Mouse (Mus musculus): ENCODE data around the gene Gm49405. TPM values are rescaled to one million over a fixed set of nuclear protein-coding genes. Genes with fewer than 3 reads are reported as not detected.
A peak's percentile ranks its signal among the peaks of the same experiment; 100 is the strongest.

The Gm49405 gene
- polyA plus RNA-seq, 1 experiment = 4.8 TPM

DNA sequence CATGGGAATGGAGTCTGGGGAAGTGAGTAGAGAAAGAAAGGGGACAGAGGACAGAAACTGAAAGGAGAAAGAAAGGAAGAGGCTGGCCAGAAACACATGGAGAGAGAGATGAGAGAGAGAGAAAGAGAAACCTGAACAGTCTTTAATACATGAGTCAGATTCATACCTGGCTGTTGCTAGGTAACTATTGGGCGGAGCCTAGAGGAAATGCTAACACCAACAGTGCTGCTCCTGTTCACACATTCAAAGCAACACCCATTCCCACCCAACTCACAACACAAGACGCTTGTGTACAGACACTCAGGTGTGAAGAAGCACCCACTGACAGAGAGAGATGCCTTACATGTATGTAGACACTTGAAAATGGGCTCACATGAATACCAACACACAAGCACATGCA lies 24.6 kb upstream of the Gm49405 start:
- Histone ChIP-seq H3K27ac (ENCODE audit: insufficient read depth, low read length) (no peak overlapping the region), H3K27me3 (ENCODE audit: control insufficient read depth, insufficient read depth, low read length) (no peaks in the 10 kb centered on the region), H3K4me1 (ENCODE audit: control insufficient read depth, insufficient read depth, low read length) (no peaks in the 10 kb centered on the region), H3K4me3 (replicated peaks; ENCODE audit: insufficient read depth, low read depth, low read length) (no peak overlapping the region)
- TF ChIP-seq POLR2A (IDR thresholded peaks at IDR 0.05; ENCODE audit: borderline replicate concordance, insufficient read depth, low read length) = no peak
- TF ChIP-seq CTCF (IDR thresholded peaks at IDR 0.05; ENCODE audit: borderline replicate concordance, insufficient read depth, low read depth, low read length) = no peak
- DNase-seq = no peak
- WGBS = 88% methylated on average over 2 of the region's 2 CpGs

DNA sequence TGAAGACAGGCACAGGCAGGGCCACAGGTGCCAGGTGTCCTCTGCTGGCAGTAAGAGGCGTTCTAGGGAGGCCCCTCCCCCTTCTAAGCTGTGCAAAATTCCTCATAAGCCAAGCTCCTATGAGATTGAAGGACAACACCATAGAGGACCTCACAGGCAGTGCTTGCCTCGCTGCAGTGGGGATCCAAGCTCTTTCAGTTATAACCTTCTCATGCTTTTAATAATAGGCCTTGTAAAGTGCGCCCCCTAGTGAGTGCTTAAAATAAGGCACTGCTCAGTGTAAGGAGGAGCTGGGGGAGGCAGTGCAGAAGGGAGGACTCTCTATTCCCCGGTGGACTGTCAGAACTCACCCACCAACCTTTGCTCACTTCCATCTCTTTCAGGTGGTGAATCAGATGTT lies 20.1 kb upstream of the Gm49405 start:
- peak; percentile 82 for TF ChIP-seq CTCF (IDR thresholded peaks at IDR 0.05; ENCODE audit: borderline replicate concordance, insufficient read depth, low read depth, low read length)
- TF ChIP-seq POLR2A (IDR thresholded peaks at IDR 0.05; ENCODE audit: borderline replicate concordance, insufficient read depth, low read length) = no peak
- peak; percentile 74 to 76 for DNase-seq
- H3K27me3 ChIP-seq (ENCODE audit: control insufficient read depth, insufficient read depth, low read length) = no peaks in the 10 kb centered on the region
- H3K4me1 ChIP-seq (ENCODE audit: control insufficient read depth, insufficient read depth, low read length) = peaks cover 10% of the 10 kb centered on the region
- H3K27ac ChIP-seq (ENCODE audit: insufficient read depth, low read length) = no peak overlapping the region
- WGBS = 4% methylated on average over 4 of the region's 4 CpGs
- no peak overlapping the region for H3K4me3 ChIP-seq (replicated peaks; ENCODE audit: insufficient read depth, low read depth, low read length)

DNA sequence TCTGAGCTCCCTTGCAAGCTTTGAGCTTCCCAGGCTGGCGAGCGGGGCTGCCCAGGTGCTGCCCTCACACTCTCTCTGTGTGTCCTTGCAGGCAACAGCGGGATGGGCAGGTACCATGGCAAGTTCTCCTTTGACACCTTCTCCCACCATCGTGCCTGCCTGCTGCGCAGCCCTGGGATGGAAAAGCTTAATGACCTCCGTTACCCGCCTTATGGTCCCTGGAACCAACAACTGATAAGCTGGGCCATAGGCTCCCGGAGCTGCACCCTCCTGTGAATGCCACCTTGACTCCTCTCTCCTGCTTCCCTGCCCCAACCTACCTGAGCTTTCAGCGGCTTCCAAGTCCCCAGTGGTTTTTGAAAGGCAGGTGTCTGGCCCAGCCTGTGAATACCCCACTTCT lies 19.5 kb upstream of the Gm49405 start:
- 76% methylated on average over 9 of the region's 9 CpGs for WGBS
- no peak for DNase-seq
- Histone ChIP-seq H3K27me3 (ENCODE audit: control insufficient read depth, insufficient read depth, low read length) (no peaks in the 10 kb centered on the region), H3K27ac (ENCODE audit: insufficient read depth, low read length) (no peak overlapping the region), H3K4me1 (ENCODE audit: control insufficient read depth, insufficient read depth, low read length) (peaks cover 13% of the 10 kb centered on the region), H3K4me3 (replicated peaks; ENCODE audit: insufficient read depth, low read depth, low read length) (no peak overlapping the region)
- no peak for TF ChIP-seq CTCF (IDR thresholded peaks at IDR 0.05; ENCODE audit: borderline replicate concordance, insufficient read depth, low read depth, low read length)
- no peak for TF ChIP-seq POLR2A (IDR thresholded peaks at IDR 0.05; ENCODE audit: borderline replicate concordance, insufficient read depth, low read length)

DNA sequence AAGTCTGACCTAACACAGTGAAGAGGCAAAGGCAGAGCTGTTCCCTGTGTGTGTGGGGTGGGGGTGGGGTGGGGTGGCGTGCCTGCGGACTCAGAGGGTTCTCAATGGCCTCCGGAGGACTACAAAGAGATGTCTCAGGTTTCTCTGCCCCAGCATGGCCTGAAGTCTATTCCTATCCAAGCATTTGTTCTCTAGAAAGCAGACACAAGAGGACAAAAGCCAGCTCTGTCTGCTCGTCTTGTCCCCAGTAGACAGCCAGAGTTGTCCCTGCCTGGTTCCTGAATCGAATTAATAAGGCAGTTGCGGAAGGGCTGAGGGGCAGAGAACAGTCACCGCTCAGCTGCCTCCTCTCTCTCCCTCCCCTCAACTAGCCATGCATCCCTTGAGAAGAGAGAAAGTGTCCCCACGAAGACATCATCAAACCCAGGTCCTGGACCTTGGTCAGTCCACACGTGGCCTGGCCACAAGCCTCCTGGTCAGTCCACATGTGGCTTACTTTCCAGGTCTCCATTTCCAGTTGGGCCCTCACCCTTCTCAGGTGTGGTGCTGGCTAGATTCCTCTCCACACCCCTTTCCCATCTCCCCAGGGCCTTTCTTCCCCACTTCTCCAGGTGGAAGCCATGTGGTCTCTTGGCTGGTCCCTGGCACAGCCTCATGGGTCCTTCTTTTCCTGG lies 16.8 kb upstream of the Gm49405 start:
- no peaks in the 10 kb centered on the region for H3K27me3 ChIP-seq (ENCODE audit: control insufficient read depth, insufficient read depth, low read length)
- WGBS = 61% methylated on average over 9 of the region's 9 CpGs
- no peak overlapping the region for H3K4me3 ChIP-seq (replicated peaks; ENCODE audit: insufficient read depth, low read depth, low read length)
- no peak for DNase-seq
- peak overlapping the region; percentile 37; the same call in 1 of the 2 replicates for H3K27ac ChIP-seq (ENCODE audit: insufficient read depth, low read length)
- H3K4me1 ChIP-seq (ENCODE audit: control insufficient read depth, insufficient read depth, low read length) = peaks cover 13% of the 10 kb centered on the region
- TF ChIP-seq CTCF (IDR thresholded peaks at IDR 0.05; ENCODE audit: borderline replicate concordance, insufficient read depth, low read depth, low read length) = no peak
- no peak for TF ChIP-seq POLR2A (IDR thresholded peaks at IDR 0.05; ENCODE audit: borderline replicate concordance, insufficient read depth, low read length)

DNA sequence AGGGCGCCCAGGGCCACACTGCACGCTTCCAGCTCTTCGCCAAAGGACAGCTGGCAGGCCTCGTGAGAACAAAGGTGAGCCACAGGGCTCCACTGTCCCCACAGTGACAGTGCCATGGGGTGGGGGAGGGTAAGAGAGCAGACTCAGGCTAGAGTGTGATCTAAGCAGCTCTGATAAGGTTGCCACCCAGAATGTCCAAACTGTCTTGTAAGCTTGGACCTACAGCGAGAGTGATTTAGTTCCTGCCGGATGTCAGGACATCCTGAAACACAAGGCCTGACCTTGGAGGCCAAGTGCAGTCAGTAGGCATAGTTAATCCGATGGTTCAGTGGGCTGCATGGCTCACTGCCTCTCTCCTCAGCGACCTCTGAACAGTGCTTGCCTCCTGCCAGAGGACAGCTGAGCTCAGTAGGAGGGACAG lies 15.2 kb upstream of the Gm49405 start:
- no peaks in the 10 kb centered on the region for H3K27me3 ChIP-seq (ENCODE audit: control insufficient read depth, insufficient read depth, low read length)
- no peak for DNase-seq
- no peak overlapping the region for H3K27ac ChIP-seq (ENCODE audit: insufficient read depth, low read length)
- no peak for TF ChIP-seq CTCF (IDR thresholded peaks at IDR 0.05; ENCODE audit: borderline replicate concordance, insufficient read depth, low read depth, low read length)
- TF ChIP-seq POLR2A (IDR thresholded peaks at IDR 0.05; ENCODE audit: borderline replicate concordance, insufficient read depth, low read length) = no peak
- peaks cover 13% of the 10 kb centered on the region for H3K4me1 ChIP-seq (ENCODE audit: control insufficient read depth, insufficient read depth, low read length)
- WGBS = 37% methylated on average over 8 of the region's 8 CpGs
- H3K4me3 ChIP-seq (replicated peaks; ENCODE audit: insufficient read depth, low read depth, low read length) = no peak overlapping the region

DNA sequence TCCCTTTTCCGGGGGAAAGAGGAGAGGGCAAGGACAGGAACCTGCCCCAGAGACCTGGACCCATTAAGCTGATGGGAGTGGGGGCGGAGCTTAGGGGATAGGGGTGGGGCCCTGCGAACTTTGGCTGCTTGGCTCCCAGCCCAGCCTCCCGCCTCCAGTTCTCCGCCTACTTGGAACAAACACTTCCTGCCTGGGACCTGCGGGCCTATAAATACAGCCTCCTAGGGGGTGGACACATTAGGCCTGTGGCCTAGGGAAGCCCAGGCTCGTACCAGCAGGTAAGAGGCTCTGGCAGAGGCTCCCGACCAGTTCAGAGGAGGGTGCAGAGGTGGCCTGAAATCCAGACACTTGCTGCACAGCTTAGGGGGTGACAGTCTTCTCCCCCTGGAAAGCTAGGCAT lies 14.1 kb upstream of the Gm49405 start, which contains the start of gene Acy3:
Acy3 (plus strand) TSS at position 237 of the 400 bp plus-strand sequence.
- TF ChIP-seq CTCF (IDR thresholded peaks at IDR 0.05; ENCODE audit: borderline replicate concordance, insufficient read depth, low read depth, low read length) (no peak), POLR2A (IDR thresholded peaks at IDR 0.05; ENCODE audit: borderline replicate concordance, insufficient read depth, low read length) (no peak)
- no peak for DNase-seq
- no peaks in the 10 kb centered on the region for H3K27me3 ChIP-seq (ENCODE audit: control insufficient read depth, insufficient read depth, low read length)
- 23% methylated on average over 8 of the region's 8 CpGs for WGBS
- no peak within 1 kb of the TSS for H3K27ac ChIP-seq (ENCODE audit: insufficient read depth, low read length)
- no peak within 1 kb of the TSS for H3K4me3 ChIP-seq (replicated peaks; ENCODE audit: insufficient read depth, low read depth, low read length)
- H3K4me1 ChIP-seq (ENCODE audit: control insufficient read depth, insufficient read depth, low read length) = peaks cover 13% of the 10 kb centered on the region

DNA sequence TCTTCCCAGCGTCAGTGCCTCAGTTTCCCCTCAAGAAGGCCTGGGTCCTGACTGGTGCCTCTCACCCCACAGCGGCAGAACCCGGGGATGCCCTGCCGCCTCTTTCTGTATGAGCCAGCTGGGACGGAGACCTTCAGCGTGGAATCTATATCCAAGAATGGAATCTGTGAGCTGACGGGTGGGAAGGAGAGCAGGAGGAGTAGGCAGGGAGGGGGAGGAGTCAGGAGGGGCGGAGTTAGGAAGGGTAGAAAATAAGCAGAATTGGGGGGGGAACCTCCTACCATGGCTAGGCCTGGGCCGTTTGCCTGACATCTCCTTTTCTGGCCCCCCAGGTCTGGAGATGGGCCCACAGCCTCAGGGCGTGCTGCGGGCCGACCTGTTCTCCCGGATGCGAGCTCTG lies 12.4 kb upstream of the Gm49405 start:
- no peak overlapping the region for H3K27ac ChIP-seq (ENCODE audit: insufficient read depth, low read length)
- WGBS = 87% methylated on average over 14 of the region's 14 CpGs

DNA sequence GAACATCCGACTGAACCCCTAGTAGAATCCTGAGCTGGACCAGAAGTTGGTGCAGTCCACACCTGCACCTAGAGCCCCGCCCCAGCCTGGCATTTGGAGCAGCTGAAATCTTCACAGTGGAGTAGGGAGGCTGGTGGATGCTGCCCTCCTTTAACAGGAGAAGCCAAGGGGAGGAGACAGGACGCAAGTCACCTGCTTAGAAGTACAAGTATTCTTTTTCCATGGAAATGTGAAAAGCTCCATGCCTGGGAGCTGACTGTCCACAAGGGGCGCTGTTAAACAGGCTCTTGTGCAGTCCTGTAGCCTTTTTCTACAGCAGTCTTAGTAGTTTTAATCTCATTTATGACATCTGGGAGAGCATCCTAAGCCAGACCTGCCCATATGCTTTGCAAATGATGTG lies 11.7 kb upstream of the Gm49405 start:
- no peak overlapping the region for H3K4me3 ChIP-seq (replicated peaks; ENCODE audit: insufficient read depth, low read depth, low read length)
- no peak for TF ChIP-seq CTCF (IDR thresholded peaks at IDR 0.05; ENCODE audit: borderline replicate concordance, insufficient read depth, low read depth, low read length)
- TF ChIP-seq POLR2A (IDR thresholded peaks at IDR 0.05; ENCODE audit: borderline replicate concordance, insufficient read depth, low read length) = no peak
- DNase-seq = no peak
- no peaks in the 10 kb centered on the region for H3K27me3 ChIP-seq (ENCODE audit: control insufficient read depth, insufficient read depth, low read length)
- H3K4me1 ChIP-seq (ENCODE audit: control insufficient read depth, insufficient read depth, low read length) = peaks cover 13% of the 10 kb centered on the region
- WGBS = 87% methylated on average over 4 of the region's 4 CpGs
- no peak overlapping the region for H3K27ac ChIP-seq (ENCODE audit: insufficient read depth, low read length)

More for the DNA sequence above, 12.4 kb upstream of the Gm49405 start:
- Histone ChIP-seq H3K4me3 (replicated peaks; ENCODE audit: insufficient read depth, low read depth, low read length) (no peak overlapping the region), H3K4me1 (ENCODE audit: control insufficient read depth, insufficient read depth, low read length) (peaks cover 13% of the 10 kb centered on the region), H3K27me3 (ENCODE audit: control insufficient read depth, insufficient read depth, low read length) (no peaks in the 10 kb centered on the region)
- DNase-seq = no peak
- TF ChIP-seq CTCF (IDR thresholded peaks at IDR 0.05; ENCODE audit: borderline replicate concordance, insufficient read depth, low read depth, low read length) = no peak
- TF ChIP-seq POLR2A (IDR thresholded peaks at IDR 0.05; ENCODE audit: borderline replicate concordance, insufficient read depth, low read length) = no peak
